Mouse (Mus musculus) megakaryocyte, embryonic 14.5 days (primary cell): ENCODE data around the gene Ilkap.

ENCODE experiments used
- FLI1 ChIP-seq: IDR thresholded peaks from 2 replicates; pipeline ENCODE4 v1.6.1; 2012; ENCODE audit warnings: low read length, inconsistent platforms, mixed read lengths
- GATA1 ChIP-seq: IDR thresholded peaks from 3 replicates; pipeline ENCODE4 v1.6.1; 2012; ENCODE audit warnings: mixed read lengths, low read length, inconsistent platforms, borderline replicate concordance

GRCm38 (mm10) chr1:91417991-91418390, 19.4 kb upstream of the Ilkap start:
- no peak for TF ChIP-seq GATA1
- TF ChIP-seq FLI1, result no peak
